Mouse (Mus musculus) liver, adult 2 months (tissue): ENCODE measurements around the gene Abhd8. TPM values are rescaled to one million over a fixed set of nuclear protein-coding genes. Genes with fewer than 3 reads are reported as not detected.

ENCODE experiments used
- DNase-seq: peaks from one replicate; pipeline ENCODE4 v3.0.0-alpha.2; 2011; ENCODE audit warnings: low read depth, low spot score; ENCODE audit errors: extremely low read depth
- H3K27ac ChIP-seq: fragments of 200-500 bp; replicated peaks from 2 replicates; pipeline ENCODE4 v1.5.1; 2012; ENCODE audit warnings: low read depth, mild to moderate bottlenecking, control low read depth, inconsistent platforms, low read length; ENCODE audit not compliant: insufficient read depth
- H3K27me3 ChIP-seq: fragments of 200-500 bp; 2 replicates; pipeline ENCODE4 v1.6.1; 2012; ENCODE audit warnings: mild to moderate bottlenecking, moderate library complexity, low read length, inconsistent platforms; ENCODE audit not compliant: control insufficient read depth, insufficient read depth
- H3K36me3 ChIP-seq: fragments of 200-500 bp; 2 replicates; pipeline ENCODE4 v1.6.1; 2012; ENCODE audit warnings: low read length, inconsistent platforms; ENCODE audit not compliant: control insufficient read depth, insufficient read depth
- H3K4me1 ChIP-seq: fragments of 200-500 bp; 2 replicates; pipeline ENCODE4 v1.6.1; 2011; ENCODE audit warnings: low read length; ENCODE audit not compliant: control insufficient read depth, insufficient read depth
- H3K4me3 ChIP-seq: fragments of 200-500 bp; 2 replicates; pipeline ENCODE4 v1.5.1; 2011; ENCODE audit warnings: low read depth, mild to moderate bottlenecking, control low read depth, low read length, moderate library complexity; ENCODE audit not compliant: insufficient read depth
- H3K79me2 ChIP-seq: fragments of 200-500 bp; 2 replicates; pipeline ENCODE4 v1.6.1; 2012; ENCODE audit warnings: inconsistent platforms, mild to moderate bottlenecking, low read length, moderate library complexity; ENCODE audit not compliant: control insufficient read depth, insufficient read depth
- H3K9ac ChIP-seq: fragments of 200-500 bp; 2 replicates; pipeline ENCODE4 v1.6.1; 2012; ENCODE audit warnings: low read depth, mild to moderate bottlenecking, control low read depth, inconsistent platforms, low read length
- CTCF ChIP-seq: fragments of 200-500 bp; IDR thresholded peaks from 2 replicates; pipeline ENCODE4 v1.5.1; 2011; ENCODE audit warnings: low read depth, low read length, control low read depth
- POLR2A ChIP-seq: fragments of 200-500 bp; IDR thresholded peaks from 2 replicates; pipeline ENCODE4 v1.6.1; 2011; ENCODE audit warnings: low read length, control low read depth; ENCODE audit not compliant: insufficient read depth; ENCODE audit errors: extremely low read depth
- WGBS: fragments of 180-500 bp; shearing (Covaris S2); methylation state at CpG from one replicate; pipeline ENCODE4 v1.1.7; 2018; 5-methylcytosine and 5-hydroxymethylcytosine counted together
- polyA plus RNA-seq: library from polyadenylated mRNA; depleted of rRNA; stranded (reverse); fragments of >200 nt; gene quantifications from 2 replicates; pipeline ENCODE4 v1.2.3, GENCODE M21; 2012
- total RNA-seq: library from RNA; depleted of rRNA; stranded (reverse); fragments of >200 nt; gene quantifications from 2 replicates; pipeline ENCODE4 v1.2.3, GENCODE M21; 2014

The Abhd8 gene
- total and polyA plus RNA-seq, 2 experiments, result 3.1 to 6.7 TPM

DNA sequence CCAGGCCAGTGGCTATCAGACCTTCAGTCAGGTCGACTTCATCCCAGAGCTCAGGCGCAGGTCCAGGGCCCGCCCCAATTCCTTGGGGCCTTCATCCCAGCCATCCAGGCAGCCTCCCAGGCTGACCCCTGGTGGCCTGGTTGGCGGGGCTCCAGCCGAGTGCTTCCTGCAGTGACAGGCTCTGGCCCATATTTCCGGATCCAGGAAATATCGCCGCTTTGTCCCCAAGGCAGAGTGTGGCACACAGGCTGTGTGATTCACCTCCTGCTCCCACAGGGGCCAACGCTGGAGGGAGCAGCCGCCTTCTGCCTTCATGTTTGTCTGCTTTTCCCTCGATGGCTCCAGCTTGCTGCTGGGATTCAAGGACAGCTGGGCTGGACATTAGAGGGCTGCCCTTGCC, 33.0 kb upstream of the Abhd8 start:
- peak overlapping the region; percentile 64 for H3K27ac ChIP-seq
- peak; percentile 56 for DNase-seq

DNA sequence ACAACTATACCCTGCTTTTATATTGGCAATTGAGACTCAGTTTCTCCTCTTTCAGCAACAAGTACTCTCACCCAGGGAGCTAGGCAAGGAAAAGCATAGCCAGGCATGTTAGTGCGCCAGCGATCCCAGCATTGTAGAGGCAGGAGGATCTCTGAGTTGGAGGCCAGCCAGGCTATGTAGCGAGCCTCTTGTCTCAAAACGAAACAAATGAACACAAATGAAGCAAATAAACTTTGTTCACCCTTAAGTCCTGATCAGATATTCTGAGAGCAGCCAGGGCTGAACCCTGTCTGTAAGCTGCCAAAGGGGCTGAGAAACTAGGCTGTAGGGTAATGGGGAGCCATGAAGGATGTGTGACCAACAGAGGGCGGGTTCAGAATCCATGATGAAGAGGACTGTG, 32.4 kb upstream of the Abhd8 start:
- H3K79me2 ChIP-seq, result no peaks in the 10 kb centered on the region
- no peak for TF ChIP-seq POLR2A
- TF ChIP-seq CTCF, result no peak
- no peak overlapping the region for H3K4me3 ChIP-seq
- 55% methylated on average over 5 of the region's 5 CpGs for WGBS
- H3K36me3 ChIP-seq, result no peaks in the 10 kb centered on the region
- no peaks in the 10 kb centered on the region for H3K27me3 ChIP-seq
- DNase-seq, result no peak
- H3K4me1 ChIP-seq, result peaks cover 16% of the 10 kb centered on the region
- peak overlapping the region; percentile 53 for H3K27ac ChIP-seq
- no peak overlapping the region for H3K9ac ChIP-seq

More for the DNA sequence above, 33.0 kb upstream of the Abhd8 start:
- Histone ChIP-seq H3K4me3 (no peak overlapping the region), H3K36me3 (no peaks in the 10 kb centered on the region), H3K79me2 (no peaks in the 10 kb centered on the region), H3K9ac (no peak overlapping the region), H3K4me1 (peaks cover 16% of the 10 kb centered on the region), H3K27me3 (no peaks in the 10 kb centered on the region)
- no peak for TF ChIP-seq POLR2A
- peak; percentile 45 for TF ChIP-seq CTCF
- 23% methylated on average over 11 of the region's 11 CpGs for WGBS

DNA sequence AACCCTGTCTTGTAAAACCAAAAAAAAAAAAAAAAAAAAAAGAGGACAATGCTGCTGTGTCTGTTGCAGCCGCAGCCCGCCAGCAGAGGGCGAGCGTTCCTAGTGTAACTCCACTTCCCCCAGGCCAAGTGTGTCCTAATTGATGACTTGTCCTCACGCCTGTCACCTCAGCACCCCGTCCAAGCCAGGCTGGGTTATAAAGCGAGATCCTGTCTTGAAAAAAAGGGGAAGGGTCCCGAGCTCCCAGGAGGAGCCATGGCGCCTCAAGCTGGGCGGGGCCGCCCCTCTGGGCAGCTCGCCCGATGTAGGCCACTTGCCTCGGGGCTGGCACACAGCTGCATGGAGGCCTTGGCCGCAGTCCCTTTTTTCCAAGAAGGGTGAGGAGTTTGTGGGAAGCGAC, 31.6 kb upstream of the Abhd8 start:
- peak; percentile 62 for DNase-seq
- 17% methylated on average over 16 of the region's 16 CpGs for WGBS
- Histone ChIP-seq H3K27ac (no peak overlapping the region), H3K9ac (0 out of 2 replicates have a peak overlapping the region, but pooled peaks have one; percentile 26), H3K4me3 (no peak overlapping the region), H3K36me3 (no peaks in the 10 kb centered on the region), H3K79me2 (no peaks in the 10 kb centered on the region), H3K4me1 (peaks cover 16% of the 10 kb centered on the region), H3K27me3 (no peaks in the 10 kb centered on the region)
- TF ChIP-seq POLR2A, result no peak
- peak; percentile 90 for TF ChIP-seq CTCF

DNA sequence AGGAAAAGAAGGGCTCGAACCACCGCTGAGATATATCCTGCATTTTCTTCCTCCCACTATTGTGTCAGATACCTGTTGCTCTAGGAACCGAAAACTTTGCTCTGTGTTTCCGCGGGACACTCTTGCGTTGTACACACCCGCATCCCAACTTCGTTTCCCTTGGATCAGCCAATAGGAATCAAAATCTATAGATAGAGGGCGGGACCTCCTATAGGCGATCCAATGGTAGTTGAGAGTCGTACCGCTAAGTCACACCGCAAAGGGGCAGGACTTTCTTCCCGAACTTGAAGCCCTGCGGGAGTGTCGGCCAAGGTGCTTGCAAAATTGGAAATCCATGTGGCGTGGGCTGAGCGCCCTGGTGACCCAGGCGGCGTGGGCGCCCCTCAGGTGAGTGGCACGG, 25.0 kb upstream of the Abhd8 start:
- H3K9ac ChIP-seq, result peak overlapping the region; percentile 77
- H3K4me1 ChIP-seq, result peaks cover 6% of the 10 kb centered on the region
- H3K27me3 ChIP-seq, result no peaks in the 10 kb centered on the region
- no peaks in the 10 kb centered on the region for H3K36me3 ChIP-seq
- DNase-seq, result peak; percentile 85
- peaks cover 6% of the 10 kb centered on the region; the same call in 1 of the 2 replicates for H3K79me2 ChIP-seq
- no peak for TF ChIP-seq CTCF
- 0 out of 2 replicates have a peak, but pooled peaks have one; percentile 49 for TF ChIP-seq POLR2A
- H3K27ac ChIP-seq, result peak overlapping the region; percentile 67
- peak overlapping the region; percentile 75 for H3K4me3 ChIP-seq
- 0% methylated on average over 22 of the region's 22 CpGs for WGBS

DNA sequence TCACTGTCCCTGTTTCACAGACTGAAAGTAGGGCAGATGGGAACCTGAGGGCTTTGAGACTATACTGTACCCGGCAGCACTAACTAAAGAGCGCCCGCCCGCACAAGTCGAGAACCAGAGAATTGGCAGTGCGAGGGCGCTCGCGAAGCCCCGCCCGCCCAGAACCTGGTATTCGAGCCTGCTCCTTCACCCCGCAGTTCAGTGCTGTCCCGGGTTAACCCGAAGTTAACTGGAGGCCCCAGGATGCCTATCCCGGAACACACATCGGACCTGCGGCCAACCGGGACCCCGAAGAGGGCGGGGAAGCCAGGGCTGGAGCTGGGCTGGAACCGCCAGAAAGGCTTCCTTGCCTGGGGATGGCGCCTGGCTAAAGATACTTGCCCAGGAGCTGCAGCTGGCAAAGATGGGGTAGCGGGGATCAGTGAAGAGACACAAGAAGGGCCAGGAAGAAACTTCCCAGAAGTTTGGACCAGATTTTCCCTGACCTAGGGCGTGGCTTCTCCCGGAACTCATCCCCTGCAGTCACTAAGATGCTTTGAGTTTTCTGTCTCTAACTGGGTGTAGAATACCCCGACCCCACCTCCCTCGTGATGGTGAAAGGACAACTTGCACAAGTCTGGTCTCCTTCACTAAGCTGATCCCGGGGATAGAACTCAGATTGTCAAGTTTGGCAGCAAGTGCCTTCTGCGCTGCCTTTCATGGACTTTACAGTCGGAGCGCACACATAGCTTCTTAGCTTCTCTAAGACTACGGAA, 24.4 kb upstream of the Abhd8 start, which contains the start of gene Gtpbp3:
Gtpbp3 (plus strand) TSS at position 413 of the 755 bp plus-strand sequence.
- peak; percentile 51 for DNase-seq
- Histone ChIP-seq H3K36me3 (no peaks in the 10 kb centered on the region), H3K27ac (peak within 1 kb of the TSS; percentile 67), H3K79me2 (peaks cover 6% of the 10 kb centered on the region; the same call in 1 of the 2 replicates), H3K9ac (peak within 1 kb of the TSS; percentile 77), H3K4me1 (peaks cover 6% of the 10 kb centered on the region), H3K27me3 (no peaks in the 10 kb centered on the region), H3K4me3 (peak within 1 kb of the TSS; percentile 75)
- under 1% methylated on average over 33 of the region's 33 CpGs for WGBS
- 0 out of 2 replicates have a peak, but pooled peaks have one; percentile 16 for TF ChIP-seq POLR2A
- no peak for TF ChIP-seq CTCF

DNA sequence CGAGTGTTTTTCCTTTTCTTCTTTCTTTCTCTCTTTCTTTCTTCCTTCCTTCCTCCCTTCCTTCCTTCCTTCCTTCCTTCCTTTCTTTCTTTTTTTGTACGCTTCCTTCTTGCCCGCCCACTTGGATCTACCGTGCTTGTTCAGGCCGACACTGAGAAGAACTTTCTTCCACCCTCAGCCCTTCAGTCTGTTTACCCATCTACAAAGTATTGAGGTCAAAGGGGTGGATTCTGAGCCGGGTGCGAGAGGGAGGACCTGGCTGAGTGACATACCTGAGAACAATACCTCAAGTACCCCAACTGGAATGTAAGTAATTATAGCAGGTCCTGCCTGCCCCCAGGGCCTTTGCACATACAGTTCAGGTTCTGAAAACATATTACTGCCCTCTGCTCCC, 22.7 kb upstream of the Abhd8 start:
- no peak for TF ChIP-seq CTCF
- no peak for TF ChIP-seq POLR2A
- no peak overlapping the region for H3K4me3 ChIP-seq
- H3K4me1 ChIP-seq, result peaks cover 6% of the 10 kb centered on the region
- H3K9ac ChIP-seq, result no peak overlapping the region
- WGBS, result 16% methylated on average over 7 of the region's 7 CpGs
- DNase-seq, result no peak
- no peaks in the 10 kb centered on the region for H3K27me3 ChIP-seq
- H3K79me2 ChIP-seq, result peaks cover 6% of the 10 kb centered on the region; the same call in 1 of the 2 replicates
- no peaks in the 10 kb centered on the region for H3K36me3 ChIP-seq
- H3K27ac ChIP-seq, result no peak overlapping the region
